Mouse (Mus musculus) midbrain, embryonic 14.5 days (tissue): ENCODE data around the gene Toporsl. TPM values are rescaled to one million over a fixed set of nuclear protein-coding genes. Genes with fewer than 3 reads are reported as not detected.
A peak's percentile ranks its signal among the peaks of the same experiment; 100 is the strongest.

Source experiments
- ATAC-seq: fragments of 200-750 bp; cut with Nextera tagmentation; 2 replicates; pipeline ENCODE4 v1.8.0; 2017; ENCODE audit warnings: moderate number of reproducible peaks, moderate library complexity; ENCODE audit not compliant: low FRiP score, low TSS enrichment
- DNase-seq: peaks from one replicate; pipeline ENCODE4 v3.0.0-alpha.2; 2015
- H3K27ac ChIP-seq: fragments of 300-500 bp; sonication (generic); replicated peaks from 2 replicates; pipeline ENCODE4 v1.5.1; 2014; ENCODE audit warnings: mild to moderate bottlenecking, low read depth, low read length, moderate library complexity
- H3K27me3 ChIP-seq: fragments of 300-500 bp; sonication (generic); 2 replicates; pipeline ENCODE4 v1.6.1; 2014; ENCODE audit warnings: low read length, control low read depth, mixed read lengths; ENCODE audit not compliant: control insufficient read depth, insufficient read depth
- H3K36me3 ChIP-seq: fragments of 300-500 bp; sonication (generic); 2 replicates; pipeline ENCODE4 v1.6.1; 2014; ENCODE audit warnings: low read length, control low read depth; ENCODE audit not compliant: control insufficient read depth, insufficient read depth
- H3K4me1 ChIP-seq: fragments of 300-500 bp; sonication (generic); 2 replicates; pipeline ENCODE4 v1.6.1; 2014; ENCODE audit warnings: mild to moderate bottlenecking, antibody characterized with exemption, low read length, control low read depth; ENCODE audit not compliant: control insufficient read depth, insufficient read depth
- H3K4me2 ChIP-seq: fragments of 300-500 bp; sonication (generic); 2 replicates; pipeline ENCODE4 v1.6.1; 2014; ENCODE audit warnings: mild to moderate bottlenecking, low read length, moderate library complexity
- H3K4me3 ChIP-seq: fragments of 300-500 bp; sonication (generic); replicated peaks from 2 replicates; pipeline ENCODE4 v1.5.1; 2014; ENCODE audit warnings: low read depth, low read length
- H3K9ac ChIP-seq: fragments of 300-500 bp; sonication (generic); replicated peaks from 2 replicates; pipeline ENCODE4 v1.6.1; 2014; ENCODE audit warnings: mild to moderate bottlenecking, low read length, moderate library complexity
- H3K9me3 ChIP-seq: fragments of 300-500 bp; sonication (generic); 2 replicates; pipeline ENCODE4 v1.6.1; 2016; ENCODE audit warnings: low read length, control low read depth, mixed read lengths; ENCODE audit not compliant: control insufficient read depth
- WGBS: fragments of 180-500 bp; shearing (Covaris S2); extraction: QIAGEN DNeasy Blood & Tissue Kit; methylation state at CpG from one replicate; pipeline ENCODE4 v1.1.7; 2014; 5-methylcytosine and 5-hydroxymethylcytosine counted together
- polyA plus RNA-seq: library from polyadenylated mRNA; unstranded; fragments of >200 nt; fragmentation: Nextera tagmentation; extraction: Ambion mirVana; gene quantifications from 2 replicates; pipeline ENCODE4 v1.2.1, GENCODE M21; 2014

The Toporsl gene
- polyA plus RNA-seq, result not detected in 2 replicates

DNA sequence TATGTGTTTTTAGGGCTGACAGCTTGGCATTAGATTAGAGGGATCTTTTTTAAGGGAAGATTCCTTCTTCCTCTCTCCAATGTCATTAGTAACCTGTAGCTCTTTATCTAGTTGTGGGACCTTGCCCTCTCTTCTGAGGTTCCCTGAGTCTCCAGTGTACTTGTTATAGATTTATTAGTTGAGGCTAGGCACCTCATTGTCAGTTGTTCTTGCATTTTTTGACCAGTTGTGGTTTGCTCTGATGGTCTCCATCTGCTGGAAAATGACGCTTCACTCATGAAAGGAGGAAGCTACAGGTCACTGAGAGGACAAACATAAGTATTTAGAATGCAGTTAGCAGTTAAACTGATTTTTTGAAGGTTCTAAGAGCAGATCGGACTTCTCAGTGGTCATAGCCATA is at the start of gene Toporsl:
Toporsl (plus strand) TSS at position 348 of the 400 bp plus-strand sequence.
- Histone ChIP-seq H3K4me3 (no peak within 1 kb of the TSS), H3K27ac (no peak within 1 kb of the TSS), H3K9ac (no peak within 1 kb of the TSS), H3K4me1 (no peaks in the 10 kb centered on the region), H3K36me3 (no peaks in the 10 kb centered on the region), H3K9me3 (no peaks in the 10 kb centered on the region), H3K4me2 (no peak within 1 kb of the TSS), H3K27me3 (no peaks in the 10 kb centered on the region)
- no peak for ATAC-seq
- WGBS, result 84% methylated on average over 2 of the region's 2 CpGs
- DNase-seq, result no peak

DNA sequence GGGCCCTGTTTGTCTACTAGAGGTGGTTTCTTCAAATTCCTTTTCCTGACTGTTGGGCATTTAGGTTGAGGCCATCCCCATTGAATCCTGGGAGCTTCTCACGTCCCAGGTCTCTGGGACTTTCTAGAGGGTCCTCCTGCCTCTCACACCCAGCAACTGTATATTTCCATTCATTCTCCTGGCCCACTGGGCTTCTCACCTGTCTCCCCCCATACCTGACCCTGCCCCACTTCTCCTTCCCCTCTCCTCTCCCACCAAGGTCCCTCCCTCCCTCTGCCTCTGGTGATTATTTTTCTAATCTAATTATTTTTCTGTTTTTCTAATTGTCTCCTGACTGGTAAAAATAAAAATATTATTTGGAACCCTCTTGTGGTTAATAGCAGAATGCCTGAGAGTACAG is 38.4 kb upstream of the Toporsl start:
- 56% methylated on average over 1 of the region's 1 CpGs for WGBS
- no peak overlapping the region for H3K4me2 ChIP-seq
- DNase-seq (no peak), ATAC-seq (no peak; the same call in 1 of the 2 replicates)
- H3K36me3 ChIP-seq, result no peaks in the 10 kb centered on the region
- H3K9ac ChIP-seq, result no peak overlapping the region
- H3K27ac ChIP-seq, result no peak overlapping the region
- H3K4me3 ChIP-seq, result no peak overlapping the region
- no peaks in the 10 kb centered on the region for H3K9me3 ChIP-seq
- H3K4me1 ChIP-seq, result peaks cover 4% of the 10 kb centered on the region; the same call in 1 of the 2 replicates
- H3K27me3 ChIP-seq, result no peaks in the 10 kb centered on the region

DNA sequence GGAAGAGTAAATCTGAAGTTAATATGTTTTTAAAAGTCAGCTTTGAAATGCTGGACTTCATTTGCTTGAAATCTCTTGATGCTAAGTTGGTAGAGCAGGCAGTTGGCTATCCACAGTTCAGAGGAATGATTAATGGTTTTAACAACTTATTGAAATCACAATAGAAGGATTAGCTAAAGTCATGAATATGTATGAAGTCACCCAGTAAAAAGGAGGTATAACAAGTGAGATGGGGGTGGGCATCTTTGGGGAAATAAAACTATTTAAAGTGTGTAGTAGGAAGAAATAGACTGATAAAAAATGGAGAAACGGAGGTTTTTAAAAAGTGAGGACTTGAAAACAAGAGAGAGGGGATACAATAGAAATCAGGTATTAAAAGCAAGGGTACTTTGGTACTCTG is 38.0 kb upstream of the Toporsl start:
- Histone ChIP-seq H3K9me3 (no peaks in the 10 kb centered on the region), H3K4me1 (peaks cover 4% of the 10 kb centered on the region; the same call in 1 of the 2 replicates), H3K4me2 (no peak overlapping the region), H3K27ac (no peak overlapping the region), H3K9ac (no peak overlapping the region), H3K27me3 (no peaks in the 10 kb centered on the region), H3K4me3 (no peak overlapping the region), H3K36me3 (no peaks in the 10 kb centered on the region)
- WGBS, result 6% methylated on average over 1 of the region's 1 CpGs
- DNase-seq (peak; percentile 37), ATAC-seq (no peak; the same call in 1 of the 2 replicates)

DNA sequence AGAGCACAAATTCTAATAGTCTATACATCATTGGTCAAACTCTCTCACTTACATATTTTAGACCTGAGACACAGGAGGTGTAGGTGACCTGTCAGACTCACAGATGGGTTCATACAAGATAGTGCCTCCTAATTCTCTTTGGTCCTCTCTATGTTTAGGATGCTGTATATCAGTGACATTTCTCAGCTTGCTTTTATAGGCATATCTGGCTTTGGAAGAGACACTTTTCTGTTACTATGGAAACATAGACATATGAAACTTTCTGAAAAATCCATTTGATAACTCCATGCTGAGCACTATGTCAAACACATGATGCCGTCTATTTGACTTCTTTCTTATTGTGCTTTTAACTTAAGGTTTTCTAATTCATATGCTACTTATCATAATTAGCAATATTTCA is 32.2 kb upstream of the Toporsl start:
- H3K9ac ChIP-seq, result no peak overlapping the region
- no peaks in the 10 kb centered on the region for H3K36me3 ChIP-seq
- H3K27me3 ChIP-seq, result no peaks in the 10 kb centered on the region
- WGBS, result 83% methylated on average over 1 of the region's 1 CpGs
- no peak overlapping the region for H3K4me2 ChIP-seq
- ATAC-seq (no peak), DNase-seq (no peak)
- no peaks in the 10 kb centered on the region for H3K4me1 ChIP-seq
- no peaks in the 10 kb centered on the region for H3K9me3 ChIP-seq
- H3K4me3 ChIP-seq, result no peak overlapping the region
- H3K27ac ChIP-seq, result no peak overlapping the region

DNA sequence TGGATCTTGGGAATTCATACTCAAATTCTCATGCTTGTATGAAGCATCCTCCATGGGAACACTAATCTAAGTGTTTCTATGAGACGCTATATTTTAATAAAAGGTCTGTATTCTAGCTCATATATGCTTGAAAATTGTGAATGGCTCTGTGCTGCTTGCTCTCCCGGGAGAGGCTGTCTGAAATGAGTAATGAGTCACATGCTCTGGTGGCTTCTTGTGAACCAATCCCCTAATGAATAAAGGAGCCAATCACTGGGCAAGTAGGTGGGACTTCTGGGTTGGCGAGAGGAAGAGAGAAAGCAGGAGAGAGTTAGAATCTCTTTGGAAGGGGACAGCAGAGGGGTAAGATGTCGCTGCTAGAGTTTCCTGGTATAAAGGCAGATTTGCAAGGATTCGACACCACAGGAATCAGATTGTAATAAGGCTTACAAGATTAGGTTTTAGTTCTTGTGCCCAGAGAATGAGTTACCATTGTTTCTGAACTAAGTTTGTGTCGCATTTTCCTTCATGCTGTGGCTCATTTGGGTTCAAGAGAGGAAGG is 9.8 kb upstream of the Toporsl start:
- no peak overlapping the region for H3K4me3 ChIP-seq
- no peaks in the 10 kb centered on the region for H3K36me3 ChIP-seq
- H3K27me3 ChIP-seq, result no peaks in the 10 kb centered on the region
- no peaks in the 10 kb centered on the region for H3K9me3 ChIP-seq
- 76% methylated on average over 6 of the region's 6 CpGs for WGBS
- no peak for ATAC-seq
- DNase-seq, result no peak
- H3K4me2 ChIP-seq, result no peak overlapping the region
- no peaks in the 10 kb centered on the region for H3K4me1 ChIP-seq
- H3K27ac ChIP-seq, result no peak overlapping the region
- H3K9ac ChIP-seq, result no peak overlapping the region

DNA sequence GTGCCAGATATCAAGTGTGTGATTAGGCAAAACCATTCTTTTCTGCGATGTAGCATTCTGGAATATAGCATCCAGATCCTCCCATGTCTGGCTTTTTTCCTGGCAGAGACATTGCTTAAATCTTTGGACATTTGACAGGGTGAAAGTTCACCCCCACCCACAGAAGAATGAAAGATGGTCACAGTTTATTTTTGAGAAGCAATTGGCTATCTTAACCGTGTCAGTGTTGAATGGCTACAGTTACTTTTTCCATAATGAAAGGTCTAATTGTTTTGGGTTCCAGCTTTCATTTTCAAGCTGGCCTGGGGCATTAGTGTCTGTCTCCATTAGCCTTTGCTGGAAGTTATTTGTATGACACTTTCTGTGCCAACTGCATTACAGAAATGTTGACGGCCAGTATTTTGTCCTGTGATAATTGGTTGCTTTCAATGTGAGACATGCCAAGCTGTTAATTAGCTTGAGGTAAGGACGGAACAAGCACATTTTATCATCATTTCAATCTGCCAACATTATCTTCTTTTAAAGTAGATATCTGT is 2.2 kb upstream of the Toporsl start:
- Histone ChIP-seq H3K9me3 (no peaks in the 10 kb centered on the region), H3K9ac (no peak overlapping the region), H3K27me3 (no peaks in the 10 kb centered on the region), H3K4me3 (no peak overlapping the region), H3K4me1 (no peaks in the 10 kb centered on the region), H3K36me3 (no peaks in the 10 kb centered on the region), H3K4me2 (no peak overlapping the region), H3K27ac (no peak overlapping the region)
- ATAC-seq (no peak), DNase-seq (peak; percentile 6)
- WGBS, result 69% methylated on average over 4 of the region's 4 CpGs

DNA sequence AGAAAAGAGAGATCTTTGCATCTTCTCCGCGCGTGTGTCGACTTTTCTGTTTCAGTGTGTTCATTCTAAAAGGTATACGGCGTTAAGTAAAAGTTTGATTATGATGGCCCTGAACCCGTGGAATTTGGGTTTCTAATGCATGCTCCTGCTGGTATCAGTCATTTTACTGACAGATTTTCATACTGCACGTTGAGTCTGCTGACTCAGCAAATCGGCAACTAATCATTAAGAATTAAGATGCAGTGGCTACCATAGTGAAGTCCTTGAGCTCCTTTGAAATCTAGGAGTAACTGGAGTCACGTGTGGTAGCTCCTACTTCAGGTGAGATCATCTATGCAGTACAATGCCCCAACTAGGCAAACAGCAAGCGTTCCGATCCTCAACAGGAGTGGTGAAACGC is 1.4 kb upstream of the Toporsl start:
- DNase-seq, result no peak
- no peaks in the 10 kb centered on the region for H3K27me3 ChIP-seq
- no peaks in the 10 kb centered on the region for H3K4me1 ChIP-seq
- H3K27ac ChIP-seq, result no peak overlapping the region
- no peak overlapping the region for H3K4me2 ChIP-seq
- no peak overlapping the region for H3K9ac ChIP-seq
- no peaks in the 10 kb centered on the region for H3K36me3 ChIP-seq
- 92% methylated on average over 13 of the region's 13 CpGs for WGBS
- no peak for ATAC-seq
- H3K9me3 ChIP-seq, result no peaks in the 10 kb centered on the region
- H3K4me3 ChIP-seq, result no peak overlapping the region

DNA sequence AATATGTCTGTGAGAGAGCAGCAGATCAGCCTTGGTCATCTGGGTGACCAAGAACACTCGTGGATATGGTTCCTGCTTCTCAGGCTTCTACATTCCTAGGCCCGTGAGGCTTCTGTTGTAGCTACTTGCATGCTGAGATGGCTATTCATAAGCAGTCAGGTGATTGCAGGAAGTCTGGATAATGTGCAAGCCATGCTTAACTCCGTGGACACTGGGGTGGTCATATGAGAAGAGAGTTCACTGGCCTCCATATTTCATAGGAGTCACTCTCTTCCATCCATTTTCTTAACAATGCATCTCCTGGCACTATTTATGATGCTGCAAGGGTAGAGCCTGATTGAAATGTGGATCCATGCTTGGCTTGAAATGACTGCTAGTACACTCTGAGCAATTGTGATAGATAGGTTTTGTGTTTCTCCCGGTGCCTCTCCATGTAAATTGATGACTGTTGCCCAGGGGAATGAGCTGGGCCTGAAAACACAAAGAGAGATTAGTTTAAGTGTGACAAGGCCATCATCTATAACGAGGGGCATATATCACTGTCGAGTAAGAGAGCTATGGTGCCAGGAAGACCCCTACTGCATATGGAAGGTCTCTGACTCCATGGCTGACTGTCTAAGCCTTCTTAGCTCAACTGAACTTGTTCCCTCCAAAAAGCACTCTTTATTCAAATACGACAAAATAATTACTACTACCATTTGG is 2.3 kb downstream of the Toporsl start:
- H3K9me3 ChIP-seq, result no peaks in the 10 kb centered on the region
- H3K4me1 ChIP-seq, result no peaks in the 10 kb centered on the region
- H3K9ac ChIP-seq, result no peak overlapping the region
- WGBS, result 67% methylated on average over 7 of the region's 7 CpGs
- H3K27me3 ChIP-seq, result no peaks in the 10 kb centered on the region
- no peak overlapping the region for H3K4me2 ChIP-seq
- ATAC-seq (no peak), DNase-seq (no peak)
- no peak overlapping the region for H3K27ac ChIP-seq
- H3K4me3 ChIP-seq, result no peak overlapping the region
- H3K36me3 ChIP-seq, result no peaks in the 10 kb centered on the region

DNA sequence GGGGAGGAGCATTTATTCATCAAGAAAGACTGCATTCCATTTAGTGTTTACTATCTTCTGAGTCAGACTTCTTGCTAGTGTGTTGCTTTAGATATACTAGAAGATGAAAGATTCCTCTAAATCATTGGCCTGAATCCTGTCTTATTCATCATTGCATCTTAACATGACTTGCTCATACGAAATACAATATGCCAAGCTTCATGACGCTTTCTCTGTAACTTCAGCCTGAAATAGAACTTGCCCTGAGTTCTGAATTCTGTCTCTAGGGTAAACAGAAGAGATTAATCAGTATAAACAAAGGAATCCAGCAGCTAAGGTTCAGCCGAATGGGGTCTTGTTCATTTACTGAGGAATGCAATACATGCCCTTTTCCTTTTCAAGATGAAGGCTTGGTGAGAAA is 10.8 kb downstream of the Toporsl start:
- H3K27me3 ChIP-seq, result no peaks in the 10 kb centered on the region
- no peak for DNase-seq
- no peak overlapping the region for H3K9ac ChIP-seq
- H3K27ac ChIP-seq, result no peak overlapping the region
- WGBS, result 76% methylated on average over 3 of the region's 3 CpGs
- no peak overlapping the region for H3K4me3 ChIP-seq
- H3K4me2 ChIP-seq, result no peak overlapping the region
- H3K4me1 ChIP-seq, result no peaks in the 10 kb centered on the region
- no peaks in the 10 kb centered on the region for H3K9me3 ChIP-seq
- no peaks in the 10 kb centered on the region for H3K36me3 ChIP-seq
- ATAC-seq, result no peak
